Mouse (Mus musculus): ENCODE measurements at regions not wholly inside any gene's neighbourhood (a gene's known extent, or its start where the extent isn't known, plus 50 kb on each side); places are given as distances from the start of the nearest gene placed in this dataset.

DNA sequence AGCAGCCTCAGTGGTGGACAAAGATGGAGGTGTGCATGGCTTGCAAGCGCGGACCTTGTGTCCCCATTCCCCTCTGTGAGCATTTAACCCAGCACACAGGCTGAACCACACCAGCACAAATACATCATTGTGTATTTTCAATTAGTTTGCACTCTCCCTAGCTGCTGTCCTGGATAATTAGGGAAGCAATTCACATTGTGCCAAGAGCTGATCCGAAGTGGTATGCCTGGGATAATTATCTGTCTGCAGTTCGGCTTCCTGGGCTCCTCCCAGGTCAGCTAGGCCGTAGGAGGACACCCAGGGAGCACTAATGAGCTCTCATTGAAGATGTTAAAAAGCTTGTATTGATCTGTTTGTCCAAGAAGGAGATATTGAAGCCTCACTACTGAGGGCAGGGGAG is 648.8 kb upstream of the 3110018I06Rik start:
- no peak for TF ChIP-seq CTCF (IDR thresholded peaks at IDR 0.05; ENCODE audit: control insufficient read depth, insufficient read depth, insufficient read length)
- no peak for TF ChIP-seq MAX (IDR thresholded peaks at IDR 0.05)
- no peak for TF ChIP-seq CEBPB (IDR thresholded peaks at IDR 0.05; ENCODE audit: low read depth)
- TF ChIP-seq USF1 (IDR thresholded peaks at IDR 0.05; ENCODE audit: low read depth), result no peak
- TF ChIP-seq MYOG (IDR thresholded peaks at IDR 0.05; ENCODE audit: control insufficient read depth, extremely low read depth, insufficient read length), result no peak
- TF ChIP-seq MYOD1 (IDR thresholded peaks at IDR 0.05; ENCODE audit: control insufficient read depth, insufficient read length, low read depth), result no peak
